Mouse (Mus musculus) olfactory bulb, adult 2 months (tissue): ENCODE data around the gene Rpap1.

Experiments
- CTCF ChIP-seq: fragments of 200-500 bp; IDR thresholded peaks from 2 replicates; pipeline ENCODE4 v1.5.1; 2012; ENCODE audit warnings: low read depth, mild to moderate bottlenecking, low read length, moderate library complexity; ENCODE audit not compliant: insufficient read depth
- POLR2A ChIP-seq: fragments of 200-500 bp; IDR thresholded peaks from 2 replicates; pipeline ENCODE4 v1.6.1; 2012; ENCODE audit warnings: mild to moderate bottlenecking, low read depth, low read length, moderate library complexity; ENCODE audit not compliant: insufficient read depth

DNA sequence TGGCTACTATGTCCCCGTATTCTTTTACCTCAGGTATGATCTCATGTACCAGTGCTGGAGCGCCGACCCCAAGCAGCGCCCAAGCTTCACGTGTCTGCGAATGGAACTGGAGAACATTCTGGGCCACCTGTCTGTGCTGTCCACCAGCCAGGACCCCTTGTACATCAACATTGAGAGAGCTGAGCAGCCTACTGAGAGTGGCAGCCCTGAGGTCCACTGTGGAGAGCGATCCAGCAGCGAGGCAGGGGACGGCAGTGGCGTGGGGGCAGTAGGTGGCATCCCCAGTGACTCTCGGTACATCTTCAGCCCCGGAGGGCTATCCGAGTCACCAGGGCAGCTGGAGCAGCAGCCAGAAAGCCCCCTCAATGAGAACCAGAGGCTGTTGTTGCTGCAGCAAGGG, 29.3 kb upstream of the Rpap1 start:
- TF ChIP-seq CTCF (no peak), POLR2A (no peak)
